In the genomic region with DNA sequence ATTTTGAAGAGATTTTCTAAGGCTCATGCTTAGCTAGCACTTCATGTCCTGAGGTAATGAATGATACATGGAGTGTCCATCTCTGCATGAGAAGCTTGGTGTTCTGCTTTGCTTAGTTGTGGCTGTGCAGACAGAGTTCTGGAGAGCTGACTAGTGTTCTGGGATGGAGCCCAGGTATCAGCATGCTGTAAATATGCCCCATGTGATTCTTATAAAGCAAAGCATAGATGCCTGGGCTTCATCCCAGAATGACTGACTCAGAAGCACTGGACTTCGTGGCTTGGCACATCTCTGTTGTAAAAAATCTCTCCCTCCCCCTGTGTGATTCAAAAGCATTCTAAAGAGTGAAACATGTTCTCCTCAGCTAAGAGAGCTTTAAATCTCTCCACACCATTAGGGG, we compare ENCODE assay signal across 10 mouse cellular contexts. TPM values are rescaled to one million over a fixed set of nuclear protein-coding genes. Genes with fewer than 3 reads are reported as not detected.
DNase-seq lines count a peak whose midpoint lies in the region.
"Had no signal": no experiment of that assay in that cellular context is flagged by ENCODE, and none has a peak within 500 bp of the region (broad histone marks: within the 10 kb centered on the region; RNA-seq: fewer than 3 reads in every experiment).

No protein-coding gene starts in this region.

- intact Hi-C loops in heart, postnatal 36 days (cut with DNase I) = no loop called here

- DNase-seq in right cerebral cortex, adult 18-20 months = peak; percentile 69
- DNase-seq in right cerebral cortex, postnatal 4 days = no peak
- DNase-seq in cerebellum, adult 9-10 months = peak; percentile 83
- peak; percentile 9 to 34 for DNase-seq in heart, postnatal 36 days
- peak; percentile 10 for DNase-seq in skeletal muscle tissue, adult 2 months (ENCODE audit: low read depth, low spot score)
- DNase-seq in retina, embryonic 14.5 days (ENCODE audit: low spot score) = no peak
- DNase-seq in liver = no peak
- DNase-seq: kidney, postnatal 4 days; lung, adult 18-20 months had no signal

RNA-seq across cellular contexts. Expression of gene Slc35f4, which starts 32.1 kb away (rescaled TPM):
- not detected for total RNA-seq in heart, postnatal 36 days (2021)
- total RNA-seq: MEL had no signal

Comparison
In these comparisons a context has a peak if more than half of its experiments do, and no peak if none do; other contexts are left out.
1. DNase-seq: peak in right cerebral cortex, adult 18-20 months (single experiment), cerebellum, adult 9-10 months (single experiment), heart, postnatal 36 days (2 of 2) and skeletal muscle tissue, adult 2 months (single experiment); none in right cerebral cortex, postnatal 4 days (single experiment), retina, embryonic 14.5 days (single experiment) and liver (single experiment).